Mouse (Mus musculus): ENCODE data around the gene Cd83. TPM values are rescaled to one million over a fixed set of nuclear protein-coding genes. Genes with fewer than 3 reads are reported as not detected.

Cd83 gene
- polyA plus RNA-seq, 1 experiment, result 4.4 TPM

- Histone ChIP-seq H3K36me3 (replicated peaks; ENCODE audit: low read length) (no peaks in the 10 kb centered on the region), H3K9me3 (peaks cover 9% of the 10 kb centered on the region), H3K4me3 (replicated peaks) (no peak overlapping the region), H3K27me3 (replicated peaks) (peaks cover 62% of the 10 kb centered on the region), H3K4me1 (peaks cover 19% of the 10 kb centered on the region)
- no peak for TF ChIP-seq FLI1 (IDR thresholded peaks at IDR 0.05; ENCODE audit: low read length)
- no peak for TF ChIP-seq GATA1 (IDR thresholded peaks at IDR 0.05; ENCODE audit: borderline replicate concordance, low read length)
These were observed 20.1 kb downstream of the Cd83 start for GRCm38 (mm10) chr13:43804648-43805047.

GRCm38 (mm10) chr13:43805159-43805758 is 20.7 kb downstream of the Cd83 start:
- no peaks in the 10 kb centered on the region for H3K36me3 ChIP-seq (replicated peaks; ENCODE audit: low read length)
- no peak overlapping the region for H3K4me3 ChIP-seq (replicated peaks)
- H3K4me1 ChIP-seq, result peaks cover 19% of the 10 kb centered on the region
- H3K27me3 ChIP-seq (replicated peaks), result peaks cover 60% of the 10 kb centered on the region
- TF ChIP-seq FLI1 (IDR thresholded peaks at IDR 0.05; ENCODE audit: low read length), result no peak
- TF ChIP-seq GATA1 (IDR thresholded peaks at IDR 0.05; ENCODE audit: borderline replicate concordance, low read length), result no peak
- peaks cover 9% of the 10 kb centered on the region for H3K9me3 ChIP-seq

- H3K27me3 ChIP-seq (replicated peaks), result peaks cover 55% of the 10 kb centered on the region
- H3K4me3 ChIP-seq (replicated peaks), result no peak overlapping the region
- peaks cover 9% of the 10 kb centered on the region for H3K9me3 ChIP-seq
- peaks cover 18% of the 10 kb centered on the region for H3K4me1 ChIP-seq
- TF ChIP-seq FLI1 (IDR thresholded peaks at IDR 0.05; ENCODE audit: low read length) (no peak), GATA1 (IDR thresholded peaks at IDR 0.05; ENCODE audit: borderline replicate concordance, low read length) (no peak)
- H3K36me3 ChIP-seq (replicated peaks; ENCODE audit: low read length), result no peaks in the 10 kb centered on the region
These were observed 22.0 kb downstream of the Cd83 start for GRCm38 (mm10) chr13:43806371-43807271.

GRCm38 (mm10) chr13:43807272-43807675 is 22.7 kb downstream of the Cd83 start:
- Histone ChIP-seq H3K36me3 (replicated peaks; ENCODE audit: low read length) (no peaks in the 10 kb centered on the region), H3K9me3 (peaks cover 9% of the 10 kb centered on the region), H3K4me3 (replicated peaks) (no peak overlapping the region), H3K4me1 (peaks cover 13% of the 10 kb centered on the region), H3K27me3 (replicated peaks) (peaks cover 53% of the 10 kb centered on the region)
- no peak for TF ChIP-seq FLI1 (IDR thresholded peaks at IDR 0.05; ENCODE audit: low read length)
- no peak for TF ChIP-seq GATA1 (IDR thresholded peaks at IDR 0.05; ENCODE audit: borderline replicate concordance, low read length)

GRCm38 (mm10) chr13:43810621-43811020 is 26.0 kb downstream of the Cd83 start:
- peaks cover 38% of the 10 kb centered on the region for H3K27me3 ChIP-seq (replicated peaks)
- no peaks in the 10 kb centered on the region for H3K36me3 ChIP-seq (replicated peaks; ENCODE audit: low read length)
- H3K9me3 ChIP-seq, result peaks cover 18% of the 10 kb centered on the region
- TF ChIP-seq GATA1 (IDR thresholded peaks at IDR 0.05; ENCODE audit: borderline replicate concordance, low read length) (no peak), FLI1 (IDR thresholded peaks at IDR 0.05; ENCODE audit: low read length) (no peak)
- no peak overlapping the region for H3K4me3 ChIP-seq (replicated peaks)
- peaks cover 3% of the 10 kb centered on the region; the same call in 1 of the 2 replicates for H3K4me1 ChIP-seq

- no peak for TF ChIP-seq FLI1 (IDR thresholded peaks at IDR 0.05; ENCODE audit: low read length)
- TF ChIP-seq GATA1 (IDR thresholded peaks at IDR 0.05; ENCODE audit: borderline replicate concordance, low read length), result no peak
- no peaks in the 10 kb centered on the region for H3K4me1 ChIP-seq
- peaks cover 31% of the 10 kb centered on the region for H3K27me3 ChIP-seq (replicated peaks)
- H3K36me3 ChIP-seq (replicated peaks; ENCODE audit: low read length), result no peaks in the 10 kb centered on the region
- H3K9me3 ChIP-seq, result peaks cover 31% of the 10 kb centered on the region
- H3K4me3 ChIP-seq (replicated peaks), result no peak overlapping the region
These were observed 27.3 kb downstream of the Cd83 start for GRCm38 (mm10) chr13:43811835-43812234.

- peaks cover 22% of the 10 kb centered on the region for H3K27me3 ChIP-seq (replicated peaks)
- H3K36me3 ChIP-seq (replicated peaks; ENCODE audit: low read length), result no peaks in the 10 kb centered on the region
- no peak for TF ChIP-seq FLI1 (IDR thresholded peaks at IDR 0.05; ENCODE audit: low read length)
- TF ChIP-seq GATA1 (IDR thresholded peaks at IDR 0.05; ENCODE audit: borderline replicate concordance, low read length), result no peak
- peaks cover 33% of the 10 kb centered on the region for H3K9me3 ChIP-seq
- H3K4me1 ChIP-seq, result no peaks in the 10 kb centered on the region
- H3K4me3 ChIP-seq (replicated peaks), result no peak overlapping the region
These were observed 28.9 kb downstream of the Cd83 start for GRCm38 (mm10) chr13:43813431-43813830.

GRCm38 (mm10) chr13:43817461-43817860 is 32.9 kb downstream of the Cd83 start:
- Histone ChIP-seq H3K9me3 (peaks cover 47% of the 10 kb centered on the region), H3K36me3 (replicated peaks; ENCODE audit: low read length) (no peaks in the 10 kb centered on the region), H3K27me3 (replicated peaks) (peaks cover 19% of the 10 kb centered on the region), H3K4me1 (no peaks in the 10 kb centered on the region), H3K4me3 (replicated peaks) (no peak overlapping the region)
- TF ChIP-seq GATA1 (IDR thresholded peaks at IDR 0.05; ENCODE audit: borderline replicate concordance, low read length) (no peak), FLI1 (IDR thresholded peaks at IDR 0.05; ENCODE audit: low read length) (no peak)

- Histone ChIP-seq H3K27me3 (replicated peaks) (peaks cover 26% of the 10 kb centered on the region), H3K4me3 (replicated peaks) (no peak overlapping the region), H3K4me1 (no peaks in the 10 kb centered on the region), H3K9me3 (peaks cover 55% of the 10 kb centered on the region), H3K36me3 (replicated peaks; ENCODE audit: low read length) (no peaks in the 10 kb centered on the region)
- TF ChIP-seq GATA1 (IDR thresholded peaks at IDR 0.05; ENCODE audit: borderline replicate concordance, low read length), result no peak
- no peak for TF ChIP-seq FLI1 (IDR thresholded peaks at IDR 0.05; ENCODE audit: low read length)
These were observed 33.9 kb downstream of the Cd83 start for GRCm38 (mm10) chr13:43818307-43819019.

Data from megakaryocyte, embryonic 14.5 days (primary cell).